In genomic region chr4:141445328-141445720, GRCm38 (mm10) we compare ENCODE assay signal across 8 mouse cellular contexts. TPM values are rescaled to one million over a fixed set of nuclear protein-coding genes. Genes with fewer than 3 reads are reported as not detected.
A peak's percentile ranks its signal among the peaks of the same experiment; 100 is the strongest.
DNase-seq lines count a peak whose midpoint lies in the region; ATAC-seq lines count a peak whose summit lies in the region.

No protein-coding gene starts in this region.

- peak overlapping the region; percentile 96 for H3K9ac ChIP-seq in kidney, embryonic 15.5 days
- H3K9ac ChIP-seq in hindbrain, embryonic 11.5 days (ENCODE audit: low read depth, low read length), result peak overlapping the region; percentile 85
- H3K9ac ChIP-seq in midbrain, embryonic 13.5 days (replicated peaks), result peak overlapping the region; percentile 95

- peak overlapping the region; percentile 85 for H3K4me2 ChIP-seq in kidney, embryonic 15.5 days
- H3K4me2 ChIP-seq in hindbrain, embryonic 11.5 days (replicated peaks; ENCODE audit: low read depth, low read length), result peak overlapping the region; percentile 60
- H3K4me2 ChIP-seq in midbrain, embryonic 13.5 days (replicated peaks), result peak overlapping the region; percentile 90

- H3K27me3 ChIP-seq in kidney, embryonic 15.5 days, result no peaks in the 10 kb centered on the region
- H3K27me3 ChIP-seq in hindbrain, embryonic 11.5 days (ENCODE audit: control insufficient read depth, insufficient read depth, low read length), result no peaks in the 10 kb centered on the region
- H3K27me3 ChIP-seq in midbrain, embryonic 13.5 days, result no peaks in the 10 kb centered on the region

- peak overlapping the region; percentile 76; the same call in 1 of the 2 replicates for H3K27ac ChIP-seq in kidney, embryonic 15.5 days
- no peak overlapping the region for H3K27ac ChIP-seq in hindbrain, embryonic 11.5 days (ENCODE audit: low read depth, low read length)
- peak overlapping the region; percentile 82 for H3K27ac ChIP-seq in midbrain, embryonic 13.5 days

- no peak for DNase-seq in kidney, postnatal 36 days
- no peak for DNase-seq in hindbrain, embryonic 11.5 days (ENCODE audit: low spot score)
- no peak for DNase-seq in thymus, postnatal 10 days (ENCODE audit: low spot score in 2 of 2)
- no peak for DNase-seq in right cerebral cortex, postnatal 25 days
- DNase-seq in gastrocnemius, adult 8-10 months (ENCODE audit: low spot score in 2 of 2), result no peak

- peak overlapping the region; percentile 99 for H3K4me3 ChIP-seq in kidney, embryonic 15.5 days (replicated peaks)
- H3K4me3 ChIP-seq in hindbrain, embryonic 11.5 days (ENCODE audit: low read depth, low read length), result peak overlapping the region; percentile 78
- peak overlapping the region; percentile 73 for H3K4me3 ChIP-seq in midbrain, embryonic 13.5 days (replicated peaks)

- peaks cover 25% of the 10 kb centered on the region for H3K4me1 ChIP-seq in kidney, embryonic 15.5 days
- H3K4me1 ChIP-seq in hindbrain, embryonic 11.5 days (replicated peaks; ENCODE audit: control insufficient read depth, insufficient read depth, low read length), result peaks cover 4% of the 10 kb centered on the region
- H3K4me1 ChIP-seq in midbrain, embryonic 13.5 days (replicated peaks), result peaks cover 24% of the 10 kb centered on the region

- H3K9me3 ChIP-seq in kidney, embryonic 15.5 days (replicated peaks), result no peaks in the 10 kb centered on the region
- no peaks in the 10 kb centered on the region for H3K9me3 ChIP-seq in hindbrain, embryonic 11.5 days (ENCODE audit: control insufficient read depth, low read length)
- no peaks in the 10 kb centered on the region for H3K9me3 ChIP-seq in midbrain, embryonic 13.5 days

- 0 out of 2 replicates have a peak, but pooled peaks have one; percentile 2 for ATAC-seq in kidney, embryonic 15.5 days (replicated peaks; ENCODE audit: low FRiP score)
- peak; percentile 58 for ATAC-seq in activated CD4-positive, CD25-positive, alpha-beta regulatory T cell, adult 4 months
- ATAC-seq in hindbrain, embryonic 11.5 days (ENCODE audit: low FRiP score), result no peak
- ATAC-seq in midbrain, embryonic 13.5 days, result no peak

- peaks cover 35% of the 10 kb centered on the region for H3K36me3 ChIP-seq in kidney, embryonic 15.5 days
- peaks cover 4% of the 10 kb centered on the region; the same call in 1 of the 2 replicates for H3K36me3 ChIP-seq in hindbrain, embryonic 11.5 days (ENCODE audit: control insufficient read depth, insufficient read depth, low read length)
- peaks cover 37% of the 10 kb centered on the region for H3K36me3 ChIP-seq in midbrain, embryonic 13.5 days

- 8% methylated on average over 14 of the region's 14 CpGs for WGBS in kidney, embryonic 15.5 days
- WGBS in hindbrain, embryonic 11.5 days, result 16% methylated on average over 14 of the region's 14 CpGs
- WGBS in midbrain, embryonic 13.5 days, result 17% methylated on average over 14 of the region's 14 CpGs

RNA-seq across cellular contexts. Expression of gene Zbtb17, which starts 0.9 kb away (rescaled TPM):
- polyA plus RNA-seq in kidney, embryonic 15.5 days (2015; fragmentation: Nextera tagmentation; extraction: Ambion mirVana), result 39.8 and 40.4 TPM in 2 replicates
- polyA plus RNA-seq in activated CD4-positive, CD25-positive, alpha-beta regulatory T cell, adult 4 months (2017; shearing (Covaris generic)), result 10 to 100 TPM; 13.6 to 16.3 TPM
- 38.9 and 40.4 TPM in 2 replicates for polyA plus RNA-seq in hindbrain, embryonic 11.5 days (2014; fragmentation: Nextera tagmentation; extraction: Ambion mirVana)
- 54.7 and 61.0 TPM in 2 replicates for polyA plus RNA-seq in midbrain, embryonic 13.5 days (2015; fragmentation: Nextera tagmentation; extraction: Ambion mirVana)
- total RNA-seq in gastrocnemius, adult 8-10 months (2022), result 10 to 100 TPM; 30.2 to 38.3 (median 33.0) TPM

RNA-seq across cellular contexts. Expression of gene Srarp, which starts 9.4 kb away (rescaled TPM):
- not detected in 2 replicates for polyA plus RNA-seq in kidney, embryonic 15.5 days (2015; fragmentation: Nextera tagmentation; extraction: Ambion mirVana)
- polyA plus RNA-seq in activated CD4-positive, CD25-positive, alpha-beta regulatory T cell, adult 4 months (2017; shearing (Covaris generic)), result not detected
- not detected in 2 replicates for polyA plus RNA-seq in hindbrain, embryonic 11.5 days (2014; fragmentation: Nextera tagmentation; extraction: Ambion mirVana)
- polyA plus RNA-seq in midbrain, embryonic 13.5 days (2015; fragmentation: Nextera tagmentation; extraction: Ambion mirVana), result not detected in 2 replicates
- under 1 TPM in 3 of 4 experiments, not detected in 1; 0.32 to 0.54 (median 0.36) TPM for total RNA-seq in gastrocnemius, adult 8-10 months (2022)

RNA-seq across cellular contexts. Expression of gene Hspb7, which starts 24.7 kb away (rescaled TPM):
- 1.0 and 1.1 TPM in 2 replicates for polyA plus RNA-seq in kidney, embryonic 15.5 days (2015; fragmentation: Nextera tagmentation; extraction: Ambion mirVana)
- not detected for polyA plus RNA-seq in activated CD4-positive, CD25-positive, alpha-beta regulatory T cell, adult 4 months (2017; shearing (Covaris generic))
- polyA plus RNA-seq in hindbrain, embryonic 11.5 days (2014; fragmentation: Nextera tagmentation; extraction: Ambion mirVana), result not detected in 2 replicates
- not detected in 2 replicates for polyA plus RNA-seq in midbrain, embryonic 13.5 days (2015; fragmentation: Nextera tagmentation; extraction: Ambion mirVana)
- total RNA-seq in gastrocnemius, adult 8-10 months (2022), result 100 to 1,000 TPM; 243 to 314 (median 275) TPM

RNA-seq across cellular contexts. Expression of gene Clcnkb, which starts 29.5 kb away (rescaled TPM):
- polyA plus RNA-seq in kidney, embryonic 15.5 days (2015; fragmentation: Nextera tagmentation; extraction: Ambion mirVana), result 19.5 and 19.8 TPM in 2 replicates
- not detected for polyA plus RNA-seq in activated CD4-positive, CD25-positive, alpha-beta regulatory T cell, adult 4 months (2017; shearing (Covaris generic))
- not detected in 2 replicates for polyA plus RNA-seq in hindbrain, embryonic 11.5 days (2014; fragmentation: Nextera tagmentation; extraction: Ambion mirVana)
- polyA plus RNA-seq in midbrain, embryonic 13.5 days (2015; fragmentation: Nextera tagmentation; extraction: Ambion mirVana), result not detected in 2 replicates
- total RNA-seq in gastrocnemius, adult 8-10 months (2022), result under 1 TPM in 2 of 4 experiments, not detected in 2; 0.11 to 0.58 TPM

RNA-seq across cellular contexts. Expression of gene Clcnka, which starts 46.8 kb away (rescaled TPM):
- polyA plus RNA-seq in kidney, embryonic 15.5 days (2015; fragmentation: Nextera tagmentation; extraction: Ambion mirVana), result 7.6 and 8.5 TPM in 2 replicates
- not detected for polyA plus RNA-seq in activated CD4-positive, CD25-positive, alpha-beta regulatory T cell, adult 4 months (2017; shearing (Covaris generic))
- polyA plus RNA-seq in hindbrain, embryonic 11.5 days (2014; fragmentation: Nextera tagmentation; extraction: Ambion mirVana), result 0.22 and 0.33 TPM in 2 replicates
- polyA plus RNA-seq in midbrain, embryonic 13.5 days (2015; fragmentation: Nextera tagmentation; extraction: Ambion mirVana), result 0.09 TPM in 1 of 2 replicates, not detected in the other
- not detected for total RNA-seq in gastrocnemius, adult 8-10 months (2022)

Comparison
In these comparisons a context has a peak if more than half of its experiments do, and no peak if none do; other contexts are left out.
1. ATAC-seq: peak in kidney, embryonic 15.5 days (single experiment) and activated CD4-positive, CD25-positive, alpha-beta regulatory T cell, adult 4 months (single experiment); none in hindbrain, embryonic 11.5 days (single experiment) and midbrain, embryonic 13.5 days (single experiment).
2. Peak in every context shown above with its lines, with median percentiles within 50 percentile points of each other: H3K4me2 ChIP-seq, H3K4me3 ChIP-seq and H3K9ac ChIP-seq.